Mouse (Mus musculus): Measurements from ENCODE around the gene Capn5.

DNA sequence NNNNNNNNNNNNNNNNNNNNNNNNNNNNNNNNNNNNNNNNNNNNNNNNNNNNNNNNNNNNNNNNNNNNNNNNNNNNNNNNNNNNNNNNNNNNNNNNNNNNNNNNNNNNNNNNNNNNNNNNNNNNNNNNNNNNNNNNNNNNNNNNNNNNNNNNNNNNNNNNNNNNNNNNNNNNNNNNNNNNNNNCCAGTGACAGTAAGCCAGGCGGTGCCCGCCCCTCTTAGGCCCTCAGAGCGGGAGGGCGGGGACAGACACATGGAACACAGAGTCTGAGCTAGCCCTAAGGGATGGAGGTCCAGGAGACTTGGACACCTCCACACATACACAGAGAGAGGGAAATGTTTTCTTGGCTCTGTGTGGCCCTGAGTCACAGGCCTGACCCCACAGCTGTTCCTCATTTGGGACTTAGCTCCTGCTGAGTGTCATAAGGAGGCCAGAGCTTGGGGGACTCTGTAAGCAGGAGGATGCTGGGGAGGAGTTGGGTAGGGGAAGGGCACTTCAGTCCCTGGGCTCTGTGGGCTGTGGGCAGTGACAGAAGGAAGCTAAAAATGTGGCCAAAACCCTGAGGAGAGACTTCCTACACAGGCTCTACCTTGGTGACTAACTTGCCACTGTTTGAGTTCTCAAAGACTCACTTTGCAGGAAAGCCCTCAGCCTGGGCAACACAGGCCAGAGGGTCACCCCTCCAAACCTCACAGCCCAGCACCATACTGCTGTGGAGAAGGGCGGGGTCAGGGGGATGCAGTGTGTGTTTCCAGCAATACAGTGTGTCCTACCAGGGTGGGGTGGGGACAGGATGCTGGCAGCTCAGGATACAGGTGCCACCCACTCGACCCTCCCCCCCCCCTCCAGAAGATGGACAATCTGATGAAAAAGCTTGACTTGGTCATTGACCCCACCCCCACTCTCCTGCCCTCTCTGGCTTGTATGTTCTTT is 6.7 kb downstream of the Capn5 start:
- TF ChIP-seq POLR2A (IDR thresholded peaks at IDR 0.05; ENCODE audit: low read depth, low read length) = no peak
- TF ChIP-seq CTCF (IDR thresholded peaks at IDR 0.05; ENCODE audit: extremely low read depth, insufficient read length, insufficient replicate concordance, low read depth, low read length) = no peak

Data from small intestine, adult 2 months (tissue).